Mouse (Mus musculus) heart, embryonic 14.5 days (tissue): Measurements from ENCODE around the gene Helq. TPM values are rescaled to one million over a fixed set of nuclear protein-coding genes. Genes with fewer than 3 reads are reported as not detected.

ENCODE experiments used
- ATAC-seq: fragments of 200-750 bp; cut with Nextera tagmentation; 2 replicates; pipeline ENCODE4 v1.8.0; 2017; ENCODE audit warnings: low read depth, moderate TSS enrichment; ENCODE audit not compliant: insufficient number of reproducible peaks, insufficient read depth, low FRiP score
- H3K27ac ChIP-seq, 2 experiments: fragments of 200-500 bp in 1 of 2; fragments of 300-500 bp in 1 of 2; sonication (generic) in 1 of 2; replicated peaks in 1 of 2; 2 replicates each; pipeline ENCODE4 v1.5.1; 2012 to 2014; ENCODE audit warnings: low read depth in 2 of 2, low read length in 2 of 2, control low read depth in 1 of 2, mild to moderate bottlenecking in 1 of 2, mixed read lengths in 1 of 2; ENCODE audit not compliant: control insufficient read depth in 1 of 2, insufficient read depth in 1 of 2
- H3K27me3 ChIP-seq: fragments of 300-500 bp; sonication (generic); 2 replicates; pipeline ENCODE4 v1.6.1; 2014; ENCODE audit warnings: mild to moderate bottlenecking, low read length, control low read depth; ENCODE audit not compliant: control insufficient read depth, insufficient read depth
- H3K36me3 ChIP-seq: fragments of 300-500 bp; sonication (generic); 2 replicates; pipeline ENCODE4 v1.6.1; 2014; ENCODE audit warnings: mild to moderate bottlenecking, control low read depth, low read length, mixed read lengths; ENCODE audit not compliant: control insufficient read depth, insufficient read depth
- H3K4me1 ChIP-seq, 2 experiments: fragments of 200-500 bp in 1 of 2; fragments of 300-500 bp in 1 of 2; sonication (generic) in 1 of 2; 2 replicates each; pipeline ENCODE4 v1.6.1; 2012 to 2014; ENCODE audit warnings: low read length in 2 of 2, control low read depth in 1 of 2, mixed read lengths in 1 of 2; ENCODE audit not compliant: control insufficient read depth in 2 of 2, insufficient read depth in 2 of 2
- H3K4me2 ChIP-seq: fragments of 300-500 bp; sonication (generic); 2 replicates; pipeline ENCODE4 v1.6.1; 2014; ENCODE audit warnings: mild to moderate bottlenecking, low read length
- H3K4me3 ChIP-seq, 2 experiments: fragments of 200-500 bp in 1 of 2; fragments of 300-500 bp in 1 of 2; sonication (generic) in 1 of 2; 2 replicates each; pipeline ENCODE4 v1.5.1; 2012 to 2014; ENCODE audit warnings: low read length in 2 of 2, mild to moderate bottlenecking in 2 of 2, control low read depth in 1 of 2, low read depth in 1 of 2, moderate library complexity in 1 of 2; ENCODE audit not compliant: control insufficient read depth in 1 of 2, insufficient read depth in 1 of 2
- H3K9ac ChIP-seq: fragments of 300-500 bp; sonication (generic); 2 replicates; pipeline ENCODE4 v1.6.1; 2014; ENCODE audit warnings: mild to moderate bottlenecking, low read length
- H3K9me3 ChIP-seq: fragments of 300-500 bp; sonication (generic); 2 replicates; pipeline ENCODE4 v1.6.1; 2016; ENCODE audit warnings: low read length, control low read depth; ENCODE audit not compliant: control insufficient read depth
- WGBS: fragments of 180-500 bp; shearing (Covaris S2); extraction: QIAGEN DNeasy Blood & Tissue Kit; methylation state at CpG from one replicate; pipeline ENCODE4 v1.1.7; 2014; 5-methylcytosine and 5-hydroxymethylcytosine counted together
- polyA plus RNA-seq: library from polyadenylated mRNA; unstranded; fragments of >200 nt; fragmentation: Nextera tagmentation; extraction: Ambion mirVana; gene quantifications from 2 replicates; pipeline ENCODE4 v1.2.1, GENCODE M21; 2014

The Helq gene
- polyA plus RNA-seq, 1 experiment from 2014 or later: 12.2 TPM

DNA sequence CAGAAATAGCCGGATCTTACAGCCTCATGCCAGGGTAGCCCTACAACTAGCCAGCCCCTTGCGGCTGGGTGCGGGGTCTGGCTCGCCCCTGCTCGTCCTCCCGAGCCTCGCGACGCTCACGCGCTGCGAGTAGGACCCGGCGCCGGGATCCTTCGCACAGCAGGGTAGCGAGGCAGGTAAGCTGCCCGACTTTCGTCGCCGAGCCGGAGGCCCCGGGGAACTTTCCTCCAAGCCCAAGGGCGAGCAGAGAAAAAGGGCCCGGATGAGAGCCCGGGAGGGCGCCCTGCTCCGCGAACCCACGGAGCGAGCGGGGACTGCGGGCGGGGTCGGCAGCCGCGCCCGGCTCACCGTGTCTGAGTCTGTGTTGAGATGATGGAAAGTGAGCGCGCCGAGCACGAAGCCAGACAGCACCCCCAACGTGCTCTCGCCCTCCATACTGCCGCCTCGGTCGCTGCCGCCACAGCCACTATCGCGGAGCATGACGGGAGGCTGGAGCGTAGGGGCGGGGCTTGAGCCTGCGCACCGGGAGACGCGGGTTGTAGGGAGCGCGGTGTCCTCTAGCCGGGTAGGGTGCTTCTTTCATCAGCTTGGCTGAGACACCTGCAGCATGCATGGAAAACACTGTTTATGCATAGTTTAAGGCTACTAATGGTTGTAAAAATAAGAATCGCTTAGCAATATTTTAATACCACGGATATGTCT is 22.2 kb upstream of the Helq start, which contains the start of gene Abraxas1:
Gene Abraxas1 (minus strand): TSS at position 483 of the 702 bp plus-strand sequence.
- Histone ChIP-seq H3K27me3 (no peaks in the 10 kb centered on the region), H3K36me3 (peaks cover 29% of the 10 kb centered on the region), H3K9ac (peak within 1 kb of the TSS; percentile 97), H3K4me3 (peak within 1 kb of the TSS; percentile 73 to 84), H3K4me2 (peak within 1 kb of the TSS; percentile 78), H3K27ac (peak within 1 kb of the TSS; percentile 75 to 89), H3K9me3 (no peaks in the 10 kb centered on the region), H3K4me1 (peaks cover 0 to 8% of the 10 kb centered on the region in 2 experiments; a peak in 2 of 4 replicates)
- ATAC-seq: peak; percentile 94
- WGBS: under 1% methylated on average over 63 of the region's 63 CpGs

DNA sequence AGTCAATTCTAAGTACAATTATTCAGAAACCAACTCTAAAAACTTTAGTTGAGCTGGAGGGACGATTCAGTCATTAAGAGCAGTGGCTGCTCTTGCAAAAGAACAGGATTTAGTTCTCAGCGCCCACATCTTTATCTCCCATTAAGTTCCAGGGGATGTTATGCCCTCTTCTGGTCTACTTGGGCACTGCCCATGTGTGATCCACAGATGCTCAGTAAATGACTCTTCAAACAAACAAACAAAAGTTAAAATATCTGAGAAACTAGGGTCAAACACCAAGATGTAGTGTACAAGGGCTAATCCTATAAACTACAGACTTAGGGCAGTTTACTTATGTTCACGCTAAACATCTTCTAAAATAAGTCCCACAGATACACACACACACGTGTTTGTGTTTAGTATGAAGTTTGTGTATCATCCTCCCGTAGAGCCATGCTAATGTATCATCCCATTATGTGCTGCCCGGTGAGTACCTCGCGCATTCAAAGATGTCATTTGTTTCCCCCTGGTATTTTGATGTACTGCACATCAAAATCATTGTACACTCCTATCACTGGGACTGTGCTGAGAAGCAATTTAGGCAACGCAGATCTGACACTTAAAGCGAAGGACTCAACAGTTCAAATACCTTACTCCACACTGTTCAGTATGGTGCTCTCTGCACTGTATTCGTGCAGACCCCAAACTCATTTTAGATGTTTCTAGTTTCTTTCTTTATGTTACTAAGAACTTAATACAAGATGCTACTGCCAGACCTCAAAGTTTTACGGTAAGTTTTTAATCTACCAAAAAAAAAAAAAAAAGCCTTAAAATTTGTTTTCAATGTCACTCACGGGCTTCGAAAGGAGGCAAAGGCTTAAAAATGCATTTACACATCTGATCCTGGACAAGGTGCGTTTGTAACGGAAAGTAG is 21.4 kb upstream of the Helq start:
- WGBS: 32% methylated on average over 16 of the region's 16 CpGs
- peaks cover 32% of the 10 kb centered on the region for H3K36me3 ChIP-seq
- peak overlapping the region; percentile 78 for H3K4me2 ChIP-seq
- H3K27me3 ChIP-seq: no peaks in the 10 kb centered on the region
- H3K27ac ChIP-seq: peak overlapping the region; percentile 75 to 89
- peak overlapping the region; percentile 73 to 84 for H3K4me3 ChIP-seq
- peaks cover 0 to 8% of the 10 kb centered on the region in 2 experiments; a peak in 2 of 4 replicates for H3K4me1 ChIP-seq
- H3K9ac ChIP-seq: peak overlapping the region; percentile 97
- no peaks in the 10 kb centered on the region for H3K9me3 ChIP-seq
- ATAC-seq: no peak

DNA sequence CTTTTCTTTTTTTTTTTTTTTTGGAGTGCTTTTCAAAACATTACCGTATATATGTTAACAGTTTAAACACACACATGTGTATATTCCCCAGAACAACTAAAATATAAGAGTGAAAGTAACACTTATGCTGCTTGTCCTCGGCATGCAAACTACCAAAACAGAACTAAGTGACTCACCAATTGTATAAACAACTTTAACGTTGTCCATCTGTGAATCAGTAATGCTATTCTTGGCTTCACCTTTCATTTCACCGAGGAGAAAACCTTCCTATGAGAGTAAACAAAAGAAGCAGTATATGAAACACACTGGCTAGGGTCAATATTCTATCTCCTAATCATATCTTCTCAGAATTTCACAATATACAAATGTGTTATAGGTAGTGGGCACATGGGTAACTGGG is 19.9 kb upstream of the Helq start:
- no peak overlapping the region for H3K4me3 ChIP-seq
- H3K27me3 ChIP-seq: no peaks in the 10 kb centered on the region
- H3K36me3 ChIP-seq: peaks cover 46% of the 10 kb centered on the region
- no peak overlapping the region for H3K9ac ChIP-seq
- H3K4me2 ChIP-seq: no peak overlapping the region
- H3K4me1 ChIP-seq: peaks cover 0 to 8% of the 10 kb centered on the region in 2 experiments; a peak in 2 of 4 replicates
- no peak overlapping the region for H3K27ac ChIP-seq
- WGBS: 84% methylated on average over 4 of the region's 4 CpGs
- no peak for ATAC-seq
- H3K9me3 ChIP-seq: no peaks in the 10 kb centered on the region

DNA sequence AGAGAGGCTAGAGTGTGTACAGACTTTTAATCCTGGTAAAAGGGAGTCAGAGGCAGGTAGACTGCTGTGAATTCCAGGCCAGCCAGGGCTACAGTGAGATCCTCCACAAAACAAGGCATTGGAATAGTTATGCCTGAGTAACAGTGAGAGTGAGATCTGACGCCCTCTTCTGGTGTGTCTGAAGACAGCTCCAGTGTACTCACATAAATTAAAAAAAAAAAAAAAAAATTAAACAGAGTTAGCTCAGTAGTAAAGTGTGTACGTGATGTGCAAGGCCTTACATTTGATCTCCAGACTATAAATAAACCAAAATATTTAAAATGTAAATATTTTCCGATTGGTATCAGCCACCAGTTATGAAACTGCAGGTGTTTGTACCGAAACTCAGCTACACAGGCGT is 4.3 kb downstream of the Helq start:
- Histone ChIP-seq H3K27ac (no peak overlapping the region), H3K4me3 (no peak overlapping the region), H3K36me3 (peaks cover 59% of the 10 kb centered on the region), H3K4me2 (no peak overlapping the region), H3K9ac (no peak overlapping the region), H3K9me3 (no peaks in the 10 kb centered on the region), H3K27me3 (no peaks in the 10 kb centered on the region), H3K4me1 (0 out of 4 replicates have a peak, but pooled peaks cover 0 to 6% of the 10 kb centered on the region in 2 experiments)
- no peak for ATAC-seq
- 79% methylated on average over 5 of the region's 5 CpGs for WGBS

DNA sequence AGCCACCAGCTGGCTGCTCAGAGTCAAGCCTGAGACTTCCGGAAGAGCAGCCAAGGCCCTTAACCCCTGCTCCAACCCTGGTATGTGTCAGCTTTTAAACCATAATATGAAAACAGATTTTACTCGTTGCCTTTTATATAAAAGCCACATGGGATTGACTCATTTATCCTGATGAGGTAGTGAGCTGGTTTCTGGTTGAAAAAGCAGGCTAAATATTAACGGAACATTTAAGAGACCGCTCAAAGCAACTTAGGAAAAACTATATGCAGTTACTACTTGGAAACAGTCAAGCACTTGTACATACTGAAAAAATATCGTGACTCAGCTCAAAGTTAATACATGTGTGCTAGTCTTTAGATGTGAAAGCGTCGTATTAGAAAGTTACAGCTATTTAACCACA is 6.1 kb downstream of the Helq start:
- WGBS: 93% methylated on average over 7 of the region's 7 CpGs
- no peaks in the 10 kb centered on the region for H3K9me3 ChIP-seq
- no peak for ATAC-seq
- no peak overlapping the region for H3K4me2 ChIP-seq
- H3K9ac ChIP-seq: no peak overlapping the region
- H3K36me3 ChIP-seq: peaks cover 78% of the 10 kb centered on the region
- H3K27ac ChIP-seq: no peak overlapping the region
- H3K4me1 ChIP-seq: 0 out of 4 replicates have a peak, but pooled peaks cover 0 to 1% of the 10 kb centered on the region in 2 experiments
- no peak overlapping the region for H3K4me3 ChIP-seq
- H3K27me3 ChIP-seq: no peaks in the 10 kb centered on the region

DNA sequence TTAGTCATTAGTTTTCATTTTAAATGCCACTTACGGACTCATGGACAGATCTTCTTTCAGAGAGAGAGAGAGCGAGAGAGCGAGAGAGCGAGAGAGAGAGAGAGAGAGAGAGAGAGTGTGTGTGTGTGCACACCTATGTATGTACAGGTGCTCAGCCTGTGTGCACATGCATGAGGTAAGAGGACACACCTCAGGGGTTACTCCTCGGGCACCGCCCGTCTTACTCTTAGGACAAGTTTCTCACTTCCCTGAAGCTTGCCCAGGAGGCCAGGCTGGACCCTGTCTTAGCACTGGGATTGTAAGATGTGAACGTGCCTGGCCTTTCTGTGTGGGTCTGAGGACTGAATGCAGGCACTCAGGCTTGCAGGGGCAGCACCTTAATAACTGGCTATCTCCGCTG is 10.9 kb downstream of the Helq start:
- ATAC-seq: no peak
- 94% methylated on average over 9 of the region's 9 CpGs for WGBS
- no peak overlapping the region for H3K27ac ChIP-seq

DNA sequence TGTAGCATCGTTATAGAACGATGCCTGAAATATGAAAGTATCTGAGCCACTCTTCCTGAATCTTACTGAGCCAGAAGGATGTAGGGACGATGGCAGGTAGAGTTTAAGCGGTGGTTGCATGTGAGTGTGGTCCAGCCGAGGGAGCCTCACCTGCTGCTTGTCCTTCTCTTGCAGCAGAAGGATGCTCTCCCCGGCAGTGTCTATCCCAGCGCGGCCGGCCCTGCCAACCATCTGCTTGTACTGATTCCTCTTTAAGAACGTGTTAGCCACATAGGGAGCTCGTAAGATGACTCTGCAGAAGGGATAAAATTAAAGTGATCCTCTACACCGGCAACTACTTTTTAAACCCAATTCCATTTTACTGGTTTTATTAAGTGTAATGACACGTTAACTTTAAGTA is 19.4 kb downstream of the Helq start:
- WGBS: 95% methylated on average over 13 of the region's 13 CpGs
- H3K36me3 ChIP-seq: peaks cover 78% of the 10 kb centered on the region
- H3K4me3 ChIP-seq: no peak overlapping the region
- no peaks in the 10 kb centered on the region for H3K9me3 ChIP-seq
- no peaks in the 10 kb centered on the region for H3K27me3 ChIP-seq
- H3K4me2 ChIP-seq: no peak overlapping the region
- H3K27ac ChIP-seq: no peak overlapping the region
- H3K4me1 ChIP-seq: peaks cover 2 to 10% of the 10 kb centered on the region in 2 experiments; a peak in 1 of 4 replicates
- H3K9ac ChIP-seq: no peak overlapping the region
- ATAC-seq: no peak

More for the DNA sequence above, 10.9 kb downstream of the Helq start:
- H3K9me3 ChIP-seq: no peaks in the 10 kb centered on the region
- H3K9ac ChIP-seq: no peak overlapping the region
- H3K4me1 ChIP-seq: no peaks in the 10 kb centered on the region
- no peak overlapping the region for H3K4me2 ChIP-seq
- peaks cover 93% of the 10 kb centered on the region for H3K36me3 ChIP-seq
- no peak overlapping the region for H3K4me3 ChIP-seq
- no peaks in the 10 kb centered on the region for H3K27me3 ChIP-seq
